Mouse (Mus musculus) midbrain, embryonic 14.5 days (tissue): ENCODE results near the gene Add1. TPM values are rescaled to one million over a fixed set of nuclear protein-coding genes. Genes with fewer than 3 reads are reported as not detected.

ENCODE experiments used
- ATAC-seq: fragments of 200-750 bp; cut with Nextera tagmentation; 2 replicates; pipeline ENCODE4 v1.8.0; 2017; ENCODE audit warnings: moderate number of reproducible peaks, moderate library complexity; ENCODE audit not compliant: low FRiP score, low TSS enrichment
- DNase-seq: peaks from one replicate; pipeline ENCODE4 v3.0.0-alpha.2; 2015
- H3K27ac ChIP-seq: fragments of 300-500 bp; sonication (generic); replicated peaks from 2 replicates; pipeline ENCODE4 v1.5.1; 2014; ENCODE audit warnings: mild to moderate bottlenecking, low read depth, low read length, moderate library complexity
- H3K27me3 ChIP-seq: fragments of 300-500 bp; sonication (generic); 2 replicates; pipeline ENCODE4 v1.6.1; 2014; ENCODE audit warnings: low read length, control low read depth, mixed read lengths; ENCODE audit not compliant: control insufficient read depth, insufficient read depth
- H3K36me3 ChIP-seq: fragments of 300-500 bp; sonication (generic); 2 replicates; pipeline ENCODE4 v1.6.1; 2014; ENCODE audit warnings: low read length, control low read depth; ENCODE audit not compliant: control insufficient read depth, insufficient read depth
- H3K4me1 ChIP-seq: fragments of 300-500 bp; sonication (generic); 2 replicates; pipeline ENCODE4 v1.6.1; 2014; ENCODE audit warnings: mild to moderate bottlenecking, antibody characterized with exemption, low read length, control low read depth; ENCODE audit not compliant: control insufficient read depth, insufficient read depth
- H3K4me2 ChIP-seq: fragments of 300-500 bp; sonication (generic); 2 replicates; pipeline ENCODE4 v1.6.1; 2014; ENCODE audit warnings: mild to moderate bottlenecking, low read length, moderate library complexity
- H3K4me3 ChIP-seq: fragments of 300-500 bp; sonication (generic); replicated peaks from 2 replicates; pipeline ENCODE4 v1.5.1; 2014; ENCODE audit warnings: low read depth, low read length
- H3K9ac ChIP-seq: fragments of 300-500 bp; sonication (generic); replicated peaks from 2 replicates; pipeline ENCODE4 v1.6.1; 2014; ENCODE audit warnings: mild to moderate bottlenecking, low read length, moderate library complexity
- H3K9me3 ChIP-seq: fragments of 300-500 bp; sonication (generic); 2 replicates; pipeline ENCODE4 v1.6.1; 2016; ENCODE audit warnings: low read length, control low read depth, mixed read lengths; ENCODE audit not compliant: control insufficient read depth
- WGBS: fragments of 180-500 bp; shearing (Covaris S2); extraction: QIAGEN DNeasy Blood & Tissue Kit; methylation state at CpG from one replicate; pipeline ENCODE4 v1.1.7; 2014; 5-methylcytosine and 5-hydroxymethylcytosine counted together
- polyA plus RNA-seq: library from polyadenylated mRNA; unstranded; fragments of >200 nt; fragmentation: Nextera tagmentation; extraction: Ambion mirVana; gene quantifications from 2 replicates; pipeline ENCODE4 v1.2.1, GENCODE M21; 2014

Add1 gene
- polyA plus RNA-seq, 1 experiment from 2014 or later: 221 TPM

DNA sequence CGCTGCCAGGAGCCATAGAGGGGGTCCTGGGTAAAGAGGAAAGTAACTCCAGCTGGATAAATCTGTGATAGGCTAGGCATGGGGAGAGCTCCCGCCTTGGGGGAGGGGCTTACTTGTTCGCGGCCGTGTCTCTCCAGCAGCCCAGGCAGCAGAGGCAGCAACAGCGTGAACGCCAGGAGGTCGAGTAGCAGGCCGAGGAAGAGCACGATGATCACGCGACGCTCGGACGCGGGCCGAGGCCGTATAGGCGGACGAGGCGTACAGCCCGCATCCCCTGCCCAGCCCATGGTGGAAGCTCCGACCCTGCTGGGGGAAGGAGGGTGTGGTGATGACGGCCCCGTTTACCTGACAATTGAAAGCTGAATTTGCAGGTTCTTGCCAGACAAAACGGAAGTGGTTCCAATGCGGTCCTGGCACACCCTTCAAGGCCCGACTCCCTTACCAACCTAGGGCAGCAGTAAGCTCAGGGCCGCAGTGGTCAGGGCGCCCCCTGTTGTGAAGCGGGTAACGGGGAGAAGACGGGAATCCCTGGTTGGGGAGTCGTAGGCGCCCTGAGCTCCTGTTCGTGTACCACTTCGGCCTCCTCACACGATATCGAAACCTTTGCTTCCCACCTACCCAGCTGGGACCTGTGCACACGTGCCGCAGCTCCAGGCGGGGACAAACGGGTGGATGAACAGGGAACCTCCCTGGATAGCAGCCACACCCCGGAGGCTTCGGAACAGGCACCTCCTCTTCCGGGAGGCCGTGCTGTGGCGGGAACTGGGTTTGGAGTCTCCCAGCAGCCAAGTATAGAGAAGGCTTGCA lies 63.2 kb downstream of the Add1 start, which contains the start of gene Mfsd10:
TSS of gene Mfsd10 (minus strand) at position 732 of the 807 bp plus-strand sequence.
- Histone ChIP-seq H3K36me3 (peaks cover 80% of the 10 kb centered on the region), H3K27me3 (no peaks in the 10 kb centered on the region), H3K27ac (peak within 1 kb of the TSS; percentile 77), H3K9ac (peak within 1 kb of the TSS; percentile 77), H3K4me1 (peaks cover 12% of the 10 kb centered on the region), H3K4me2 (peak within 1 kb of the TSS; percentile 93), H3K4me3 (peak within 1 kb of the TSS; percentile 57), H3K9me3 (no peaks in the 10 kb centered on the region)
- under 1% methylated on average over 48 of the region's 48 CpGs for WGBS
- ATAC-seq: peak; percentile 87
- DNase-seq: peak; percentile 90

DNA sequence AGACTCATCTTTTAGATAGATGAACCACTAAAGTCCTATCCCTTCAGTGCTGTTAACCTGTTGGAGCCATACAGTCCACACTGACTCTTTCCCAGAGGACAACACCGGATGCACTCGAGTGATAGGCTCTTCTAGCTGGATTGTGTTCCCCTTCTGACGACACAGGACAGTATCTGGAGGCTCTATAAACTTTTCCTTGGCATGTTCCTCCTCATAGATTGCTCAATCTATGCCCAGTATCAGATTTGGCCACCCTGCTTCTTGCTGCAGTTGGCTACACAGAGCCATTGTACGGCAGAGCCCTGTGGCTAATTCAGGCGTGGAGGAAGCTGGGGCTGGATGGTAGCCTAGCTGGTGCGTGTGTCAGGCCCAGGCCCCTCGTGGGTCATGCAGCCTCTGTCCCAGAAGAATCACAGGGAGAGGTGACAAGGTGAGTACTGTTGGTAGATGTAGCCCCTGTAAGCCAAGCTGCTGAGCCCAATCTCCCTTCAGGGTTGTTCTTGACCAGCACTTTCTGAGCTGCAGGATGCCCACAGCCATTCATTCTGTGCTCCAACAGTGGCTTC lies 64.2 kb downstream of the Add1 start:
- no peak for ATAC-seq
- peak overlapping the region; percentile 93; the same call in 1 of the 2 replicates for H3K4me2 ChIP-seq
- H3K4me3 ChIP-seq: no peak overlapping the region
- no peaks in the 10 kb centered on the region for H3K27me3 ChIP-seq
- WGBS: 86% methylated on average over 7 of the region's 7 CpGs
- H3K27ac ChIP-seq: no peak overlapping the region
- H3K9ac ChIP-seq: 0 out of 2 replicates have a peak overlapping the region, but pooled peaks have one; percentile 77
- H3K36me3 ChIP-seq: peaks cover 75% of the 10 kb centered on the region
- DNase-seq: no peak
- H3K4me1 ChIP-seq: peaks cover 12% of the 10 kb centered on the region
- no peaks in the 10 kb centered on the region for H3K9me3 ChIP-seq

DNA sequence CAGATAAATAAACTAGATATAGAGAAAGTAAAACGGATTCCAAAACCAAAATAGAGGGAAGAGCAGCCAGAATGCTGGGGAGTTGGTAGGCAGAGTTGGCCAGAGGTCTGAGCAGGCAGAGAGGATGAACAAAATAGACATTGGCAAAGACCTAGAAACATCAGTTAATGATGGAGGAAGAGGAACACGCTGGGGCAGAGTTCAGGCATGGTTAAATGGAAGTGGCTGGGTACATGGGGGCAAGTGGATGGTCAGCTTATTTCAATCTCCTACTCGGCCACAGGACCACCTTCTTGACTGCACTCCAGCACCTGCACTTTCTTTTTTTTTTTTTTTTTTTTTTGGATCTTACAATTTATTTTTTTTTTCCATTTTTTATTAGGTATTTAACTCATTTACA lies 68.5 kb downstream of the Add1 start:
- Histone ChIP-seq H3K4me3 (no peak overlapping the region), H3K9me3 (no peaks in the 10 kb centered on the region), H3K4me1 (0 out of 2 replicates have a peak, but pooled peaks cover 4% of the 10 kb centered on the region), H3K36me3 (peaks cover 84% of the 10 kb centered on the region), H3K4me2 (no peak overlapping the region), H3K9ac (no peak overlapping the region), H3K27me3 (no peaks in the 10 kb centered on the region), H3K27ac (no peak overlapping the region)
- WGBS: 90% methylated on average over 3 of the region's 3 CpGs
- ATAC-seq (no peak), DNase-seq (no peak)

GRCm38 (mm10) chr5:34642932-34643331 lies 69.5 kb downstream of the Add1 start:
- H3K4me2 ChIP-seq: no peak overlapping the region
- H3K27me3 ChIP-seq: no peaks in the 10 kb centered on the region
- WGBS: 77% methylated on average over 5 of the region's 5 CpGs
- ATAC-seq (no peak), DNase-seq (peak; percentile 74)
- no peaks in the 10 kb centered on the region for H3K4me1 ChIP-seq
- peaks cover 91% of the 10 kb centered on the region for H3K36me3 ChIP-seq
- H3K4me3 ChIP-seq: no peak overlapping the region
- no peak overlapping the region for H3K9ac ChIP-seq
- no peaks in the 10 kb centered on the region for H3K9me3 ChIP-seq
- no peak overlapping the region for H3K27ac ChIP-seq

GRCm38 (mm10) chr5:34647581-34647980 lies 74.1 kb downstream of the Add1 start:
- DNase-seq: peak; percentile 80
- no peak overlapping the region for H3K27ac ChIP-seq
- H3K4me1 ChIP-seq: no peaks in the 10 kb centered on the region

DNA sequence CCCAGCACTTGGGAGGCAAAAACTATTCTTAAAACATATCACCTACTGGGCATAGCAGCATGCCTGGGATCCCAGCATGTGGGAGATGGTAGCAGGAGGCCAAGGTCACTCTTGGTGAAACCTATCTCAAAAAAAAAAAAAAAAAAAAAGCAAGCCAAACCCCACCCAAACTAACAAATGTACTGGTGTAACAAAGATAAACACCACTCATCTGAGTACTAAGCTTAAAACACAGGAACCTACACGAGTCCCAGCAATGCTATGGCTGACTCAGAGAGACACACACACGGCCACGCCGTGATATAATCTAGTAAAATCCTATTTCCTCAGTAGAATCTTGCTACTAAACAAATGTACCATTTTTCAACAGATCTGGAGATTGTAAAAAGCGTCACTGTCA lies 79.5 kb downstream of the Add1 start:
- H3K27ac ChIP-seq: no peak overlapping the region
- no peaks in the 10 kb centered on the region for H3K9me3 ChIP-seq
- H3K36me3 ChIP-seq: peaks cover 91% of the 10 kb centered on the region
- WGBS: 97% methylated on average over 5 of the region's 5 CpGs
- H3K4me3 ChIP-seq: no peak overlapping the region
- DNase-seq: no peak
- no peaks in the 10 kb centered on the region for H3K27me3 ChIP-seq
- no peak for ATAC-seq
- no peak overlapping the region for H3K4me2 ChIP-seq
- H3K9ac ChIP-seq: no peak overlapping the region
- H3K4me1 ChIP-seq: no peaks in the 10 kb centered on the region

More at GRCm38 (mm10) chr5:34647581-34647980, 74.1 kb downstream of the Add1 start:
- H3K4me2 ChIP-seq: no peak overlapping the region
- H3K9me3 ChIP-seq: no peaks in the 10 kb centered on the region
- no peak overlapping the region for H3K9ac ChIP-seq
- H3K36me3 ChIP-seq: peaks cover 95% of the 10 kb centered on the region
- H3K4me3 ChIP-seq: no peak overlapping the region
- 51% methylated on average over 4 of the region's 4 CpGs for WGBS
- no peaks in the 10 kb centered on the region for H3K27me3 ChIP-seq
- ATAC-seq: no peak

GRCm38 (mm10) chr5:34654881-34655280 lies 81.4 kb downstream of the Add1 start:
- Histone ChIP-seq H3K9ac (no peak overlapping the region), H3K4me1 (peaks cover 7% of the 10 kb centered on the region), H3K4me3 (no peak overlapping the region), H3K27ac (no peak overlapping the region), H3K27me3 (no peaks in the 10 kb centered on the region), H3K36me3 (peaks cover 73% of the 10 kb centered on the region), H3K9me3 (no peaks in the 10 kb centered on the region), H3K4me2 (no peak overlapping the region)
- 93% methylated on average over 9 of the region's 9 CpGs for WGBS
- ATAC-seq (no peak), DNase-seq (no peak)

GRCm38 (mm10) chr5:34657556-34657955 lies 84.1 kb downstream of the Add1 start:
- ATAC-seq: no peak
- Histone ChIP-seq H3K36me3 (peaks cover 47% of the 10 kb centered on the region), H3K4me1 (peaks cover 7% of the 10 kb centered on the region), H3K27ac (no peak overlapping the region), H3K27me3 (no peaks in the 10 kb centered on the region), H3K4me3 (no peak overlapping the region), H3K4me2 (no peak overlapping the region), H3K9ac (no peak overlapping the region), H3K9me3 (no peaks in the 10 kb centered on the region)
- DNase-seq: no peak
- WGBS: 97% methylated on average over 8 of the region's 8 CpGs
